Mouse (Mus musculus) heart, adult 2 months (tissue): ENCODE results near the gene Cd4. TPM values are rescaled to one million over a fixed set of nuclear protein-coding genes. Genes with fewer than 3 reads are reported as not detected.
"Not testable (repeated sequence)": the region's sequence is repeated elsewhere in the genome, so short reads cannot be mapped to it uniquely, and the experiment has no call there.

ENCODE experiments used
- DNase-seq, 2 experiments: peaks; one replicate each; pipeline ENCODE4 v3.0.0; 2021
- H3K27ac ChIP-seq: fragments of 200-600 bp; 2 replicates; pipeline ENCODE4 v1.8.1; 2022
- H3K27me3 ChIP-seq: fragments of 200-500 bp; 2 replicates; pipeline ENCODE4 v1.6.1; 2012; ENCODE audit warnings: mild to moderate bottlenecking, low read length, inconsistent platforms, mixed read lengths; ENCODE audit not compliant: control insufficient read depth, insufficient read depth
- H3K36me3 ChIP-seq: fragments of 200-500 bp; 2 replicates; pipeline ENCODE4 v1.6.1; 2012; ENCODE audit warnings: low read length, inconsistent platforms; ENCODE audit not compliant: control insufficient read depth, insufficient read depth
- H3K4me1 ChIP-seq: fragments of 200-500 bp; 2 replicates; pipeline ENCODE4 v1.6.1; 2011; ENCODE audit warnings: low read length; ENCODE audit not compliant: control insufficient read depth, insufficient read depth
- H3K4me3 ChIP-seq: fragments of 200-600 bp; 2 replicates; pipeline ENCODE4 v1.8.1; 2022
- H3K79me2 ChIP-seq: fragments of 200-500 bp; replicated peaks from 2 replicates; pipeline ENCODE4 v1.6.1; 2012; ENCODE audit warnings: mild to moderate bottlenecking, inconsistent platforms, low read length, moderate library complexity, mixed read lengths; ENCODE audit not compliant: control insufficient read depth, insufficient read depth
- H3K9ac ChIP-seq: fragments of 200-500 bp; 2 replicates; pipeline ENCODE4 v1.6.1; 2012; ENCODE audit warnings: low read depth, mild to moderate bottlenecking, control low read depth, inconsistent platforms, low read length, mixed read lengths
- CTCF ChIP-seq: fragments of 200-600 bp; IDR thresholded peaks from 2 replicates; pipeline ENCODE4 v1.8.1; 2022; ENCODE audit warnings: antibody characterized with exemption, mild to moderate bottlenecking, moderate library complexity
- EP300 ChIP-seq: fragments of 200-500 bp; IDR thresholded peaks from 2 replicates; pipeline ENCODE4 v1.6.1; 2011; ENCODE audit warnings: low read depth, low read length, control low read depth; ENCODE audit not compliant: insufficient read depth
- POLR2A ChIP-seq: fragments of 200-500 bp; IDR thresholded peaks from 2 replicates; pipeline ENCODE4 v1.6.1; 2011; ENCODE audit warnings: mild to moderate bottlenecking, low read depth, low read length, control low read depth; ENCODE audit not compliant: insufficient read depth
- WGBS: fragments of 180-500 bp; shearing (Covaris S2); methylation state at CpG from one replicate; pipeline ENCODE4 v1.1.7; 2018; 5-methylcytosine and 5-hydroxymethylcytosine counted together
- intact Hi-C: fragments of 180-260 bp; cut with DNase I; formaldehyde crosslinking; loops from one replicate; pipeline ENCODE4 v1.15.1; 2025
- polyA plus RNA-seq: library from polyadenylated mRNA; depleted of rRNA; stranded (reverse); fragments of >200 nt; gene quantifications from 2 replicates; pipeline ENCODE4 v1.2.3, GENCODE M21; 2012
- total RNA-seq, 2 experiments: library from RNA; stranded (reverse); gene quantifications; 2 replicates each; pipeline ENCODE4 v1.2.3; 2021

Cd4 gene
- total and polyA plus RNA-seq, 3 experiments, result 0.34 to 0.66 (median 0.57) TPM

GRCm38 (mm10) chr6:124840241-124841167, 47.5 kb downstream of the Cd4 start, which contains the start of gene Gnb3:
TSS of gene Gnb3 (minus strand) at chr6:124840275.
- DNase-seq, result no peak
- no peak within 1 kb of the TSS for H3K4me3 ChIP-seq
- peak within 1 kb of the TSS; percentile 48 for H3K27ac ChIP-seq
- H3K9ac ChIP-seq, result no peak within 1 kb of the TSS
- TF ChIP-seq EP300 (no peak), CTCF (no peak), POLR2A (no peak)
- no peaks in the 10 kb centered on the region for H3K79me2 ChIP-seq
- H3K36me3 ChIP-seq, result no peaks in the 10 kb centered on the region
- H3K27me3 ChIP-seq, result no peaks in the 10 kb centered on the region
- 35% methylated on average over 15 of the region's 15 CpGs for WGBS
- no peaks in the 10 kb centered on the region for H3K4me1 ChIP-seq
- intact Hi-C loops, result no loop called here

- Histone ChIP-seq H3K27ac (peak overlapping the region; percentile 48), H3K36me3 (no peaks in the 10 kb centered on the region), H3K4me3 (no peak overlapping the region), H3K4me1 (no peaks in the 10 kb centered on the region), H3K79me2 (no peaks in the 10 kb centered on the region), H3K27me3 (no peaks in the 10 kb centered on the region), H3K9ac (no peak overlapping the region)
- intact Hi-C loops, result no loop called here
- peak; percentile 45 to 59 for DNase-seq
- no peak for TF ChIP-seq EP300
- TF ChIP-seq CTCF, result no peak
- no peak for TF ChIP-seq POLR2A
- WGBS, result 18% methylated on average over 8 of the region's 8 CpGs
Measured at GRCm38 (mm10) chr6:124839805-124840204, 48.2 kb downstream of the Cd4 start.

GRCm38 (mm10) chr6:124836411-124836810, 51.6 kb downstream of the Cd4 start:
- H3K36me3 ChIP-seq, result no peaks in the 10 kb centered on the region
- no peak overlapping the region for H3K27ac ChIP-seq
- intact Hi-C loops, result no loop called here
- TF ChIP-seq EP300 (no peak), POLR2A (no peak), CTCF (no peak)
- H3K27me3 ChIP-seq, result no peaks in the 10 kb centered on the region
- H3K9ac ChIP-seq, result no peak overlapping the region
- H3K4me1 ChIP-seq, result no peaks in the 10 kb centered on the region
- no peaks in the 10 kb centered on the region for H3K79me2 ChIP-seq
- WGBS, result 70% methylated on average over 7 of the region's 7 CpGs
- DNase-seq, result no peak
- H3K4me3 ChIP-seq, result no peak overlapping the region

- TF ChIP-seq EP300 (no peak), CTCF (no peak), POLR2A (no peak)
- H3K27me3 ChIP-seq, result no peaks in the 10 kb centered on the region
- no peak overlapping the region for H3K27ac ChIP-seq
- no peaks in the 10 kb centered on the region for H3K79me2 ChIP-seq
- no peak overlapping the region for H3K9ac ChIP-seq
- no peak for DNase-seq
- WGBS, result 64% methylated on average over 10 of the region's 10 CpGs
- H3K4me3 ChIP-seq, result no peak overlapping the region
- no peaks in the 10 kb centered on the region for H3K4me1 ChIP-seq
- H3K36me3 ChIP-seq, result no peaks in the 10 kb centered on the region
- intact Hi-C loops, result no loop called here
Measured at GRCm38 (mm10) chr6:124835531-124835930, 52.5 kb downstream of the Cd4 start.

GRCm38 (mm10) chr6:124834512-124835081, 53.4 kb downstream of the Cd4 start:
- 76% methylated on average over 6 of the region's 6 CpGs for WGBS
- no peak for DNase-seq
- Histone ChIP-seq H3K4me1 (no peaks in the 10 kb centered on the region), H3K9ac (no peak overlapping the region), H3K4me3 (no peak overlapping the region), H3K27me3 (no peaks in the 10 kb centered on the region), H3K36me3 (no peaks in the 10 kb centered on the region), H3K79me2 (no peaks in the 10 kb centered on the region), H3K27ac (no peak overlapping the region)
- intact Hi-C loops, result no loop called here
- TF ChIP-seq POLR2A (no peak), CTCF (no peak), EP300 (no peak)

- H3K27ac ChIP-seq, result no peak overlapping the region
- H3K27me3 ChIP-seq, result no peaks in the 10 kb centered on the region
- intact Hi-C loops, result no loop called here
- H3K9ac ChIP-seq, result no peak overlapping the region
- TF ChIP-seq CTCF (no peak), POLR2A (no peak), EP300 (no peak)
- H3K79me2 ChIP-seq, result no peaks in the 10 kb centered on the region
- WGBS, result 89% methylated on average over 8 of the region's 8 CpGs
- DNase-seq, result no peak
- H3K36me3 ChIP-seq, result no peaks in the 10 kb centered on the region
- no peak overlapping the region for H3K4me3 ChIP-seq
- peaks cover 1% of the 10 kb centered on the region; the same call in 1 of the 2 replicates for H3K4me1 ChIP-seq
Measured at GRCm38 (mm10) chr6:124831649-124832048, 56.4 kb downstream of the Cd4 start.

- H3K9ac ChIP-seq, H3K4me3 ChIP-seq, intact Hi-C loops, H3K4me1 ChIP-seq, H3K36me3 ChIP-seq, DNase-seq, H3K79me2 ChIP-seq, H3K27ac ChIP-seq, H3K27me3 ChIP-seq: not testable (repeated sequence)
- 96% methylated on average over 4 of the region's 4 CpGs for WGBS
Measured at GRCm38 (mm10) chr6:124831199-124831598, 56.8 kb downstream of the Cd4 start.
